Mouse (Mus musculus) left cerebral cortex, adult 11 months (tissue): ENCODE results near the gene Lmod3.

ENCODE experiments used
- DNase-seq: peaks from one replicate; pipeline ENCODE4 v3.0.0; 2022; ENCODE audit warnings: low spot score

Gene Lmod3

GRCm38 (mm10) chr6:97252711-97253221 lies at the start of gene Lmod3:
Gene Lmod3, minus strand, starts transcription at chr6:97252759.
- DNase-seq: no peak

- DNase-seq: no peak
These were observed 49.7 kb upstream of the Lmod3 start for GRCm38 (mm10) chr6:97302303-97302702.

GRCm38 (mm10) chr6:97300659-97301058 lies 48.1 kb upstream of the Lmod3 start:
- DNase-seq: no peak

- no peak for DNase-seq
These were observed 47.6 kb upstream of the Lmod3 start for GRCm38 (mm10) chr6:97300180-97300579.

- no peak for DNase-seq
These were observed 44.6 kb upstream of the Lmod3 start for GRCm38 (mm10) chr6:97297151-97297550.

- no peak for DNase-seq
These were observed 43.4 kb upstream of the Lmod3 start for GRCm38 (mm10) chr6:97295866-97296527.

GRCm38 (mm10) chr6:97295416-97295815 lies 42.9 kb upstream of the Lmod3 start:
- no peak for DNase-seq

GRCm38 (mm10) chr6:97293667-97294569 lies 41.4 kb upstream of the Lmod3 start:
- no peak for DNase-seq

GRCm38 (mm10) chr6:97292894-97293293 lies 40.3 kb upstream of the Lmod3 start:
- no peak for DNase-seq

- DNase-seq: no peak
These were observed 39.5 kb upstream of the Lmod3 start for GRCm38 (mm10) chr6:97292096-97292495.

GRCm38 (mm10) chr6:97291159-97291908 lies 38.8 kb upstream of the Lmod3 start:
- no peak for DNase-seq

- DNase-seq: no peak
These were observed 38.1 kb upstream of the Lmod3 start for GRCm38 (mm10) chr6:97290687-97291086.

- DNase-seq: no peak
These were observed 37.3 kb upstream of the Lmod3 start for GRCm38 (mm10) chr6:97289838-97290237.

GRCm38 (mm10) chr6:97289316-97289820 lies 36.8 kb upstream of the Lmod3 start:
- DNase-seq: no peak

- no peak for DNase-seq
These were observed 35.7 kb upstream of the Lmod3 start for GRCm38 (mm10) chr6:97288047-97288855.

GRCm38 (mm10) chr6:97286332-97286731 lies 33.8 kb upstream of the Lmod3 start:
- no peak for DNase-seq

GRCm38 (mm10) chr6:97283676-97284075 lies 31.1 kb upstream of the Lmod3 start:
- no peak for DNase-seq

GRCm38 (mm10) chr6:97278878-97279277 lies 26.3 kb upstream of the Lmod3 start:
- DNase-seq: no peak

- DNase-seq: peak; percentile 64
These were observed 25.6 kb upstream of the Lmod3 start for GRCm38 (mm10) chr6:97278014-97278787.

GRCm38 (mm10) chr6:97276890-97277497 lies 24.4 kb upstream of the Lmod3 start:
- no peak for DNase-seq
